Mouse (Mus musculus) intestine, embryonic 14.5 days (tissue): ENCODE data around the gene Taf13. TPM values are rescaled to one million over a fixed set of nuclear protein-coding genes. Genes with fewer than 3 reads are reported as not detected.
A peak's percentile ranks its signal among the peaks of the same experiment; 100 is the strongest.

Experiments
- ATAC-seq: fragments of 200-750 bp; cut with Nextera tagmentation; replicated peaks from 2 replicates; pipeline ENCODE4 v1.8.0; 2017; ENCODE audit warnings: low read depth, moderate number of reproducible peaks, moderate TSS enrichment, moderate library complexity; ENCODE audit not compliant: low FRiP score, low TSS enrichment
- DNase-seq: peaks from one replicate; pipeline ENCODE4 v3.0.0-alpha.2; 2018; ENCODE audit warnings: low spot score
- H3K27ac ChIP-seq: fragments of 300-500 bp; sonication (generic); 2 replicates; pipeline ENCODE4 v1.5.1; 2014; ENCODE audit warnings: low read depth, mild to moderate bottlenecking, control low read depth
- H3K27me3 ChIP-seq: fragments of 300-500 bp; sonication (generic); replicated peaks from 2 replicates; pipeline ENCODE4 v1.6.1; 2014; ENCODE audit warnings: low read length, control low read depth; ENCODE audit not compliant: control insufficient read depth, insufficient read depth
- H3K36me3 ChIP-seq: fragments of 300-500 bp; sonication (generic); 2 replicates; pipeline ENCODE4 v1.6.1; 2014; ENCODE audit warnings: low read length, control low read depth; ENCODE audit not compliant: control insufficient read depth, insufficient read depth
- H3K4me1 ChIP-seq: fragments of 300-500 bp; sonication (generic); replicated peaks from 2 replicates; pipeline ENCODE4 v1.6.1; 2014; ENCODE audit warnings: low read length, control low read depth, mixed read lengths; ENCODE audit not compliant: control insufficient read depth, insufficient read depth
- H3K4me2 ChIP-seq: fragments of 300-500 bp; sonication (generic); 2 replicates; pipeline ENCODE4 v1.6.1; 2014; ENCODE audit warnings: low read length
- H3K4me3 ChIP-seq: fragments of 300-500 bp; sonication (generic); 2 replicates; pipeline ENCODE4 v1.5.1; 2014; ENCODE audit warnings: low read depth, low read length, control low read depth, mixed read lengths
- H3K9ac ChIP-seq: fragments of 300-500 bp; sonication (generic); 2 replicates; pipeline ENCODE4 v1.6.1; 2014; ENCODE audit warnings: mild to moderate bottlenecking, low read length
- H3K9me3 ChIP-seq: fragments of 300-500 bp; sonication (generic); 2 replicates; pipeline ENCODE4 v1.6.1; 2016; ENCODE audit warnings: low read length, control low read depth; ENCODE audit not compliant: control insufficient read depth
- WGBS: fragments of 180-500 bp; shearing (Covaris S2); extraction: QIAGEN DNeasy Blood & Tissue Kit; methylation state at CpG from one replicate; pipeline ENCODE4 v1.1.7; 2014; 5-methylcytosine and 5-hydroxymethylcytosine counted together
- polyA plus RNA-seq: library from polyadenylated mRNA; unstranded; fragments of >200 nt; fragmentation: Nextera tagmentation; extraction: Ambion mirVana; gene quantifications from 2 replicates; pipeline ENCODE4 v1.2.1, GENCODE M21; 2014

Gene Taf13
- polyA plus RNA-seq: 35.9 and 38.1 TPM in 2 replicates

GRCm38 (mm10) chr3:108571443-108572294 is at the start of gene Taf13:
Gene Taf13 (plus strand): TSS chr3:108571698.
- Histone ChIP-seq H3K36me3 (no peaks in the 10 kb centered on the region), H3K9ac (peak within 1 kb of the TSS; percentile 71), H3K4me3 (peak within 1 kb of the TSS; percentile 73), H3K9me3 (no peaks in the 10 kb centered on the region), H3K4me1 (peaks cover 8% of the 10 kb centered on the region; the same call in 1 of the 2 replicates), H3K4me2 (peak within 1 kb of the TSS; percentile 61), H3K27ac (peak within 1 kb of the TSS; percentile 76), H3K27me3 (no peaks in the 10 kb centered on the region)
- 2% methylated on average over 42 of the region's 42 CpGs for WGBS
- DNase-seq (peak; percentile 96), ATAC-seq (peak; percentile 98)

GRCm38 (mm10) chr3:108523415-108523814 is 48.1 kb upstream of the Taf13 start:
- Histone ChIP-seq H3K27ac (no peak overlapping the region), H3K4me3 (no peak overlapping the region), H3K9ac (no peak overlapping the region), H3K9me3 (no peaks in the 10 kb centered on the region), H3K4me2 (no peak overlapping the region), H3K36me3 (no peaks in the 10 kb centered on the region), H3K4me1 (no peaks in the 10 kb centered on the region), H3K27me3 (no peaks in the 10 kb centered on the region)
- 92% methylated on average over 4 of the region's 4 CpGs for WGBS
- ATAC-seq: no peak
- no peak for DNase-seq

GRCm38 (mm10) chr3:108528489-108528888 is 43.0 kb upstream of the Taf13 start:
- H3K4me1 ChIP-seq: no peaks in the 10 kb centered on the region
- H3K27ac ChIP-seq: no peak overlapping the region
- H3K36me3 ChIP-seq: no peaks in the 10 kb centered on the region
- H3K4me2 ChIP-seq: no peak overlapping the region
- no peaks in the 10 kb centered on the region for H3K27me3 ChIP-seq
- DNase-seq (no peak), ATAC-seq (no peak)
- H3K9me3 ChIP-seq: no peaks in the 10 kb centered on the region
- H3K4me3 ChIP-seq: no peak overlapping the region
- H3K9ac ChIP-seq: no peak overlapping the region
- 93% methylated on average over 8 of the region's 8 CpGs for WGBS

GRCm38 (mm10) chr3:108533114-108533885 is 38.2 kb upstream of the Taf13 start:
- Histone ChIP-seq H3K4me3 (no peak overlapping the region), H3K9ac (no peak overlapping the region), H3K27ac (no peak overlapping the region), H3K9me3 (no peaks in the 10 kb centered on the region), H3K36me3 (no peaks in the 10 kb centered on the region), H3K27me3 (peaks cover 19% of the 10 kb centered on the region), H3K4me2 (no peak overlapping the region), H3K4me1 (peaks cover 7% of the 10 kb centered on the region; the same call in 1 of the 2 replicates)
- no peak for ATAC-seq
- WGBS: 66% methylated on average over 9 of the region's 9 CpGs
- no peak for DNase-seq

GRCm38 (mm10) chr3:108533951-108534350 is 37.5 kb upstream of the Taf13 start, which contains the start of gene 1700013F07Rik:
Gene 1700013F07Rik (plus strand): TSS chr3:108534150.
- Histone ChIP-seq H3K27me3 (peaks cover 19% of the 10 kb centered on the region), H3K9ac (no peak within 1 kb of the TSS), H3K4me2 (no peak within 1 kb of the TSS), H3K9me3 (no peaks in the 10 kb centered on the region), H3K27ac (no peak within 1 kb of the TSS), H3K36me3 (no peaks in the 10 kb centered on the region), H3K4me3 (no peak within 1 kb of the TSS), H3K4me1 (peaks cover 7% of the 10 kb centered on the region; the same call in 1 of the 2 replicates)
- 90% methylated on average over 6 of the region's 6 CpGs for WGBS
- DNase-seq (no peak), ATAC-seq (no peak)

- H3K9me3 ChIP-seq: no peaks in the 10 kb centered on the region
- peaks cover 7% of the 10 kb centered on the region; the same call in 1 of the 2 replicates for H3K4me1 ChIP-seq
- 8% methylated on average over 15 of the region's 15 CpGs for WGBS
- peak overlapping the region; percentile 38 for H3K4me3 ChIP-seq
- DNase-seq (no peak), ATAC-seq (no peak; the same call in 1 of the 2 replicates)
- H3K4me2 ChIP-seq: peak overlapping the region; percentile 65
- no peaks in the 10 kb centered on the region for H3K36me3 ChIP-seq
- H3K27ac ChIP-seq: no peak overlapping the region
- H3K27me3 ChIP-seq: peaks cover 19% of the 10 kb centered on the region
- no peak overlapping the region for H3K9ac ChIP-seq
Measured at GRCm38 (mm10) chr3:108535896-108536516, 35.5 kb upstream of the Taf13 start.

GRCm38 (mm10) chr3:108536517-108537260 is 34.8 kb upstream of the Taf13 start, which contains the start of gene 5330417C22Rik:
Gene 5330417C22Rik (minus strand): TSS chr3:108536536.
- WGBS: under 1% methylated on average over 35 of the region's 35 CpGs
- H3K9me3 ChIP-seq: no peaks in the 10 kb centered on the region
- ATAC-seq (peak; percentile 68), DNase-seq (peak; percentile 72)
- H3K4me1 ChIP-seq: peaks cover 7% of the 10 kb centered on the region; the same call in 1 of the 2 replicates
- H3K36me3 ChIP-seq: no peaks in the 10 kb centered on the region
- H3K27ac ChIP-seq: no peak within 1 kb of the TSS
- H3K27me3 ChIP-seq: peaks cover 19% of the 10 kb centered on the region
- no peak within 1 kb of the TSS for H3K9ac ChIP-seq
- peak within 1 kb of the TSS; percentile 38 for H3K4me3 ChIP-seq
- H3K4me2 ChIP-seq: peak within 1 kb of the TSS; percentile 65
